Mouse (Mus musculus): ENCODE data around the gene Traip. TPM values are rescaled to one million over a fixed set of nuclear protein-coding genes. Genes with fewer than 3 reads are reported as not detected.

The Traip gene
- polyA plus RNA-seq, 1 experiment from 2014 or later = 3.2 TPM

GRCm38 (mm10) chr9:107985131-107986119 is 35.5 kb downstream of the Traip start, which contains the start of gene Inka1:
TSS of gene Inka1 (minus strand) at chr9:107985879.
- H3K9ac ChIP-seq (ENCODE audit: low read depth, low read length) = peak within 1 kb of the TSS; percentile 50
- 0 out of 2 replicates have a peak, but pooled peaks cover 2% of the 10 kb centered on the region for H3K4me1 ChIP-seq (replicated peaks; ENCODE audit: control insufficient read depth, insufficient read depth, low read length)
- no peaks in the 10 kb centered on the region for H3K27me3 ChIP-seq (replicated peaks; ENCODE audit: control insufficient read depth, insufficient read depth, low read length)
- whole genome bisulfite sequencing = 2% methylated on average over 58 of the region's 58 CpGs
- peak; percentile 20; the same call in 1 of the 2 replicates for TF ChIP-seq CTCF (IDR thresholded peaks at IDR 0.05; ENCODE audit: low read depth)
- H3K27ac ChIP-seq (ENCODE audit: low read depth, low read length) = peak within 1 kb of the TSS; percentile 75
- ATAC-seq = peak; percentile 53
- peaks cover 12% of the 10 kb centered on the region for H3K36me3 ChIP-seq (ENCODE audit: control insufficient read depth, insufficient read depth)
- H3K9me3 ChIP-seq (ENCODE audit: control insufficient read depth) = no peaks in the 10 kb centered on the region
- peak within 1 kb of the TSS; percentile 61 for H3K4me3 ChIP-seq (ENCODE audit: low read depth, low read length)
- peak within 1 kb of the TSS; percentile 84 for H3K4me2 ChIP-seq (replicated peaks; ENCODE audit: low read depth)

GRCm38 (mm10) chr9:107986376-107986775 is 36.4 kb downstream of the Traip start:
- peak; percentile 95 for TF ChIP-seq CTCF (IDR thresholded peaks at IDR 0.05; ENCODE audit: low read depth)
- no peaks in the 10 kb centered on the region for H3K4me1 ChIP-seq (replicated peaks; ENCODE audit: control insufficient read depth, insufficient read depth, low read length)
- H3K27me3 ChIP-seq (replicated peaks; ENCODE audit: control insufficient read depth, insufficient read depth, low read length) = no peaks in the 10 kb centered on the region
- H3K27ac ChIP-seq (ENCODE audit: low read depth, low read length) = no peak overlapping the region
- H3K4me2 ChIP-seq (replicated peaks; ENCODE audit: low read depth) = peak overlapping the region; percentile 84
- peaks cover 5% of the 10 kb centered on the region for H3K36me3 ChIP-seq (ENCODE audit: control insufficient read depth, insufficient read depth)
- 3% methylated on average over 18 of the region's 18 CpGs for WGBS
- H3K9me3 ChIP-seq (ENCODE audit: control insufficient read depth) = no peaks in the 10 kb centered on the region
- ATAC-seq = peak; percentile 37; the same call in 1 of the 2 replicates
- H3K9ac ChIP-seq (ENCODE audit: low read depth, low read length) = no peak overlapping the region
- H3K4me3 ChIP-seq (ENCODE audit: low read depth, low read length) = peak overlapping the region; percentile 61

- 74% methylated on average over 3 of the region's 3 CpGs for WGBS
Observed at GRCm38 (mm10) chr9:107987950-107988349, 38.0 kb downstream of the Traip start.

GRCm38 (mm10) chr9:107992197-107992596 is 42.3 kb downstream of the Traip start, which contains the start of gene Cdhr4:
TSS of gene Cdhr4 (plus strand) at chr9:107992497.
- Histone ChIP-seq H3K4me1 (replicated peaks; ENCODE audit: control insufficient read depth, insufficient read depth, low read length) (no peaks in the 10 kb centered on the region), H3K27ac (ENCODE audit: low read depth, low read length) (no peak within 1 kb of the TSS), H3K4me3 (ENCODE audit: low read depth, low read length) (no peak within 1 kb of the TSS), H3K9ac (ENCODE audit: low read depth, low read length) (no peak within 1 kb of the TSS), H3K36me3 (ENCODE audit: control insufficient read depth, insufficient read depth) (no peaks in the 10 kb centered on the region), H3K4me2 (replicated peaks; ENCODE audit: low read depth) (no peak within 1 kb of the TSS), H3K27me3 (replicated peaks; ENCODE audit: control insufficient read depth, insufficient read depth, low read length) (no peaks in the 10 kb centered on the region), H3K9me3 (ENCODE audit: control insufficient read depth) (no peaks in the 10 kb centered on the region)
- no peak for TF ChIP-seq CTCF (IDR thresholded peaks at IDR 0.05; ENCODE audit: low read depth)
- 72% methylated on average over 2 of the region's 2 CpGs for WGBS
- ATAC-seq = no peak

More at GRCm38 (mm10) chr9:107987950-107988349, 38.0 kb downstream of the Traip start:
- no peak overlapping the region for H3K4me2 ChIP-seq (replicated peaks; ENCODE audit: low read depth)
- no peak overlapping the region for H3K27ac ChIP-seq (ENCODE audit: low read depth, low read length)
- no peak overlapping the region for H3K9ac ChIP-seq (ENCODE audit: low read depth, low read length)
- no peaks in the 10 kb centered on the region for H3K27me3 ChIP-seq (replicated peaks; ENCODE audit: control insufficient read depth, insufficient read depth, low read length)
- no peaks in the 10 kb centered on the region for H3K9me3 ChIP-seq (ENCODE audit: control insufficient read depth)
- peaks cover 5% of the 10 kb centered on the region for H3K36me3 ChIP-seq (ENCODE audit: control insufficient read depth, insufficient read depth)
- TF ChIP-seq CTCF (IDR thresholded peaks at IDR 0.05; ENCODE audit: low read depth) = no peak
- no peaks in the 10 kb centered on the region for H3K4me1 ChIP-seq (replicated peaks; ENCODE audit: control insufficient read depth, insufficient read depth, low read length)
- H3K4me3 ChIP-seq (ENCODE audit: low read depth, low read length) = no peak overlapping the region
- ATAC-seq = no peak

GRCm38 (mm10) chr9:107993013-107993412 is 43.1 kb downstream of the Traip start:
- Histone ChIP-seq H3K36me3 (ENCODE audit: control insufficient read depth, insufficient read depth) (no peaks in the 10 kb centered on the region), H3K27ac (ENCODE audit: low read depth, low read length) (no peak overlapping the region), H3K4me2 (replicated peaks; ENCODE audit: low read depth) (no peak overlapping the region), H3K9ac (ENCODE audit: low read depth, low read length) (no peak overlapping the region), H3K9me3 (ENCODE audit: control insufficient read depth) (no peaks in the 10 kb centered on the region), H3K4me1 (replicated peaks; ENCODE audit: control insufficient read depth, insufficient read depth, low read length) (no peaks in the 10 kb centered on the region), H3K27me3 (replicated peaks; ENCODE audit: control insufficient read depth, insufficient read depth, low read length) (no peaks in the 10 kb centered on the region), H3K4me3 (ENCODE audit: low read depth, low read length) (no peak overlapping the region)
- ATAC-seq = no peak
- TF ChIP-seq CTCF (IDR thresholded peaks at IDR 0.05; ENCODE audit: low read depth) = no peak
- WGBS = 87% methylated on average over 11 of the region's 11 CpGs

GRCm38 (mm10) chr9:107994464-107994863 is 44.5 kb downstream of the Traip start:
- H3K36me3 ChIP-seq (ENCODE audit: control insufficient read depth, insufficient read depth) = no peaks in the 10 kb centered on the region
- H3K27me3 ChIP-seq (replicated peaks; ENCODE audit: control insufficient read depth, insufficient read depth, low read length) = no peaks in the 10 kb centered on the region
- no peak overlapping the region for H3K4me3 ChIP-seq (ENCODE audit: low read depth, low read length)
- H3K27ac ChIP-seq (ENCODE audit: low read depth, low read length) = no peak overlapping the region
- H3K4me2 ChIP-seq (replicated peaks; ENCODE audit: low read depth) = no peak overlapping the region
- H3K9me3 ChIP-seq (ENCODE audit: control insufficient read depth) = no peaks in the 10 kb centered on the region
- 53% methylated on average over 2 of the region's 2 CpGs for WGBS
- ATAC-seq = no peak
- H3K4me1 ChIP-seq (replicated peaks; ENCODE audit: control insufficient read depth, insufficient read depth, low read length) = no peaks in the 10 kb centered on the region
- H3K9ac ChIP-seq (ENCODE audit: low read depth, low read length) = no peak overlapping the region
- no peak for TF ChIP-seq CTCF (IDR thresholded peaks at IDR 0.05; ENCODE audit: low read depth)
